In the genomic region with DNA sequence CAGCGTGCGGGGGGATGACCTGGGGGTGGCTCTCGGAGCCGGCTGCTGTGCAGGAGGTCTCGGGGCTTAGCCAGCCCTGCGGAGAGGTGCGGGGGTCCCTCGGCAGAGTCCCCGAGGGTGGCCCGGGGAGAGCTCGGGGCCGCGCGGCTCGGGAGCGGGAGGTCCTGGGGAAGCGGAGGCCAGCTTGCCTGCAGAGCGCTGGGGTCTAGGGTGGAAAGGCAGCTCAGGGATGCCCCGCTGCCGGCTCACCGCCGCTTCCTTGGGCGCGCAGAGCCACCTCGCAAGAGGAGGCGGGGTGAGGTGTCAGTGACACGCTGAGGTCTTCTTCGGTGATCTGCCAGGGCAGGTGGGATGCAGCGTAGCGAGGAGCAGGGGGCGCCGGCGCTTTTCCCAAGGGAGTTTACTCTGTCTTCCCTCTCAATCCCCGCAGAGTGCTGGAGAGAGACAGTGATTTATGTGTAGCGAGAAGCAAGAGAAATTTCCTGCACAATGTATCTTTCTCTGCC, we compare ENCODE assay signal across 8 mouse cellular contexts. TPM values are rescaled to one million over a fixed set of nuclear protein-coding genes. Genes with fewer than 3 reads are reported as not detected.
DNase-seq lines count a peak whose midpoint lies in the region; ATAC-seq and TF ChIP-seq lines count a peak whose summit lies in the region.

No protein-coding gene starts in this region.

- no peaks in the 10 kb centered on the region for H3K36me3 ChIP-seq in forebrain, postnatal 0 days (ENCODE audit: insufficient read depth)

- H3K9ac ChIP-seq in forebrain, postnatal 0 days, result peak overlapping the region; percentile 91

- H3K4me2 ChIP-seq in forebrain, postnatal 0 days (ENCODE audit: low read depth), result peak overlapping the region; percentile 70

- peak overlapping the region; percentile 34; the same call in 1 of the 2 replicates for H3K27ac ChIP-seq in brown adipose tissue, adult 24 weeks (replicated peaks; ENCODE audit: low read depth, low read length)
- peak overlapping the region; percentile 93 for H3K27ac ChIP-seq in forebrain, postnatal 0 days (ENCODE audit: low read depth, low read length)

- DNase-seq in adrenal gland, postnatal 14 days, result peak; percentile 63
- no peak for DNase-seq in adrenal gland, adult 8-10 months
- DNase-seq in 3134 (ENCODE audit: extremely low read depth, insufficient read length, low spot score), result peak; percentile 77
- peak; percentile 72 for DNase-seq in forebrain, postnatal 0 days
- peak; percentile 30 to 58 for DNase-seq in kidney, postnatal 25 days
- DNase-seq in lung, postnatal 36 days, result peak; percentile 22
- peak; percentile 49 for DNase-seq in right cerebral cortex, postnatal 4 days

- peak overlapping the region; percentile 83 for H3K4me3 ChIP-seq in brown adipose tissue, adult 24 weeks (ENCODE audit: insufficient read depth, low read depth, low read length)
- H3K4me3 ChIP-seq in forebrain, postnatal 0 days (ENCODE audit: low read depth, low read length), result peak overlapping the region; percentile 89

- H3K4me1 ChIP-seq in brown adipose tissue, adult 24 weeks (ENCODE audit: control insufficient read depth, insufficient read depth, insufficient read length, low read length), result peaks cover 3% of the 10 kb centered on the region
- H3K4me1 ChIP-seq in forebrain, postnatal 0 days (ENCODE audit: insufficient read depth), result peaks cover 17% of the 10 kb centered on the region

- peak; percentile 65 for ATAC-seq in forebrain, postnatal 0 days

- WGBS in forebrain, postnatal 0 days, result 3% methylated on average over 30 of the region's 35 CpGs

- peak; percentile 33 for TF ChIP-seq CTCF in forebrain, postnatal 0 days (IDR thresholded peaks at IDR 0.05; ENCODE audit: low read depth)

- no peaks in the 10 kb centered on the region for H3K27me3 ChIP-seq in forebrain, postnatal 0 days (ENCODE audit: insufficient read depth, low read length)

- H3K9me3 ChIP-seq in forebrain, postnatal 0 days (ENCODE audit: low read length), result no peaks in the 10 kb centered on the region

RNA-seq across cellular contexts. Expression of a gene that starts 0.9 kb away (rescaled TPM):
- total RNA-seq in adrenal gland, postnatal 14 days (2021), result 22.1 and 24.4 TPM in 2 replicates
- 10 to 100 TPM; 11.2 to 15.8 (median 12.5) TPM for total RNA-seq in adrenal gland, adult 8-10 months (2022)
- 3.8 and 10.9 TPM in 2 replicates for polyA plus RNA-seq in brown adipose tissue, adult 24 weeks (2012; ENCODE audit: insufficient read depth, insufficient read length, missing spikeins)
- 9.6 and 13.7 TPM in 2 replicates for total RNA-seq in forebrain, postnatal 0 days (2014; rRNA removed)
- 0.94 and 1.3 TPM in 2 replicates for polyA plus RNA-seq in forebrain, postnatal 0 days (2015; fragmentation: Nextera tagmentation; extraction: Ambion mirVana)
